Mouse (Mus musculus): Measurements from ENCODE around the gene Cdc25a. TPM values are rescaled to one million over a fixed set of nuclear protein-coding genes. Genes with fewer than 3 reads are reported as not detected.

The Cdc25a gene
- 8.6 and 12.5 TPM in 2 replicates for polyA plus RNA-seq (2014; fragmentation: Nextera tagmentation; extraction: Ambion mirVana)

- Histone ChIP-seq H3K27me3 (ENCODE audit: control insufficient read depth, insufficient read depth, low read length) (no peaks in the 10 kb centered on the region), H3K4me3 (ENCODE audit: low read depth, low read length) (peak within 1 kb of the TSS; percentile 91), H3K4me1 (ENCODE audit: control insufficient read depth, insufficient read depth, low read length) (peaks cover 11% of the 10 kb centered on the region), H3K9ac (replicated peaks; ENCODE audit: low read depth, low read length) (peak within 1 kb of the TSS; percentile 79), H3K4me2 (ENCODE audit: low read depth, low read length) (peak within 1 kb of the TSS; percentile 89), H3K27ac (ENCODE audit: low read depth, low read length) (peak within 1 kb of the TSS; percentile 57), H3K9me3 (ENCODE audit: control insufficient read depth, low read length) (no peaks in the 10 kb centered on the region), H3K36me3 (ENCODE audit: control insufficient read depth, insufficient read depth, low read length) (peaks cover 3% of the 10 kb centered on the region; the same call in 1 of the 2 replicates)
- peak; percentile 92 for ATAC-seq (ENCODE audit: low read depth)
- WGBS = 8% methylated on average over 33 of the region's 33 CpGs
These were observed at the start of gene Cdc25a for GRCm38 (mm10) chr9:109874797-109875691. Gene Cdc25a (plus strand): TSS chr9:109875579.

DNA sequence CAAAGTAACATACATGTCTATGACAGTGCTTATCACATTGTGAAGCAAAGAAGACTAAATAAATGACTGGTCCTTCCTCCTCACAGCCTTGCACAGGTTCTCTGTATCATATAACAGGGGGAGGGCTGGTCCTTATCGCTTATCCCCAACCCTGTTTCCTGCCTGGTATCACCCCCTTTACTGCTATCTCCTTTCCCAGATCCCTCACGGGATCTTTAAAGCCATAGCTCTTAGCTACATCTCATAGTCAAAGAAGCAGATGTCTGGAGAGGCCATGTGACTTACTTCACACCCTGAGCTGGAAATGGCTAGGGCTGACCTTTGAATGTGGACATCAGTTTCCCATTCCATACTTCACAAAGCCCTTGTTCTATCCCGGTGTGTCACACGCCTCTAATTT lies 49.6 kb upstream of the Cdc25a start:
- Histone ChIP-seq H3K9me3 (ENCODE audit: control insufficient read depth, low read length) (no peaks in the 10 kb centered on the region), H3K27me3 (ENCODE audit: control insufficient read depth, insufficient read depth, low read length) (no peaks in the 10 kb centered on the region), H3K9ac (replicated peaks; ENCODE audit: low read depth, low read length) (no peak overlapping the region), H3K4me3 (ENCODE audit: low read depth, low read length) (no peak overlapping the region), H3K4me1 (ENCODE audit: control insufficient read depth, insufficient read depth, low read length) (no peaks in the 10 kb centered on the region), H3K36me3 (ENCODE audit: control insufficient read depth, insufficient read depth, low read length) (no peaks in the 10 kb centered on the region), H3K27ac (ENCODE audit: low read depth, low read length) (no peak overlapping the region), H3K4me2 (ENCODE audit: low read depth, low read length) (no peak overlapping the region)
- WGBS = 73% methylated on average over 4 of the region's 4 CpGs
- no peak for ATAC-seq (ENCODE audit: low read depth)

GRCm38 (mm10) chr9:109826181-109826580 lies 49.2 kb upstream of the Cdc25a start:
- ATAC-seq (ENCODE audit: low read depth) = no peak
- Histone ChIP-seq H3K4me1 (ENCODE audit: control insufficient read depth, insufficient read depth, low read length) (no peaks in the 10 kb centered on the region), H3K4me2 (ENCODE audit: low read depth, low read length) (no peak overlapping the region), H3K27ac (ENCODE audit: low read depth, low read length) (no peak overlapping the region), H3K9ac (replicated peaks; ENCODE audit: low read depth, low read length) (no peak overlapping the region), H3K27me3 (ENCODE audit: control insufficient read depth, insufficient read depth, low read length) (no peaks in the 10 kb centered on the region), H3K36me3 (ENCODE audit: control insufficient read depth, insufficient read depth, low read length) (no peaks in the 10 kb centered on the region), H3K4me3 (ENCODE audit: low read depth, low read length) (no peak overlapping the region), H3K9me3 (ENCODE audit: control insufficient read depth, low read length) (no peaks in the 10 kb centered on the region)
- 75% methylated on average over 5 of the region's 5 CpGs for WGBS

- Histone ChIP-seq H3K27ac (ENCODE audit: low read depth, low read length) (peak within 1 kb of the TSS; percentile 76), H3K4me2 (ENCODE audit: low read depth, low read length) (peak within 1 kb of the TSS; percentile 82), H3K4me1 (ENCODE audit: control insufficient read depth, insufficient read depth, low read length) (peaks cover 3% of the 10 kb centered on the region; the same call in 1 of the 2 replicates), H3K4me3 (ENCODE audit: low read depth, low read length) (peak within 1 kb of the TSS; percentile 60), H3K9ac (replicated peaks; ENCODE audit: low read depth, low read length) (peak within 1 kb of the TSS; percentile 65), H3K9me3 (ENCODE audit: control insufficient read depth, low read length) (no peaks in the 10 kb centered on the region), H3K36me3 (ENCODE audit: control insufficient read depth, insufficient read depth, low read length) (0 out of 2 replicates have a peak, but pooled peaks cover 2% of the 10 kb centered on the region), H3K27me3 (ENCODE audit: control insufficient read depth, insufficient read depth, low read length) (no peaks in the 10 kb centered on the region)
- peak; percentile 97 for ATAC-seq (ENCODE audit: low read depth)
- WGBS = under 1% methylated on average over 32 of the region's 32 CpGs
These were observed 42.8 kb upstream of the Cdc25a start, which contains the start of gene Nme6 for GRCm38 (mm10) chr9:109832391-109833087. Gene Nme6 (plus strand): TSS chr9:109832749.

DNA sequence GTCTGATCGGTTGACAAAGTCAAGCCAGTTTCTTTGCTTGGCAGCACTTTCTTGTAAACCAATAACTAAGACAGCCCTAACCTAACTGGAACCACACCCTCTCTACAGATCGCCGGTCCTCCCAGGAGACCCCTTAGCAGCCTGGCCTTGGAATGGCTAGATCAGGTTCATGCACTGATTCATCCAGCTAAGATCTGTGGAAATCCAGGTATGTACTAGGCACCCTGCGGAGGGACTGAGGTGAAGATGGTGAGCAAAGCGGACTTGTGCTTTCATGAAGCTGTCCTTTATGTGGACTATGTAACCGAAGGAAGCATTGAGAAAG lies 42.3 kb upstream of the Cdc25a start:
- H3K4me3 ChIP-seq (ENCODE audit: low read depth, low read length) = peak overlapping the region; percentile 60
- H3K4me2 ChIP-seq (ENCODE audit: low read depth, low read length) = peak overlapping the region; percentile 82
- peak overlapping the region; percentile 65 for H3K9ac ChIP-seq (replicated peaks; ENCODE audit: low read depth, low read length)
- peak; percentile 71 for ATAC-seq (ENCODE audit: low read depth)
- peaks cover 3% of the 10 kb centered on the region; the same call in 1 of the 2 replicates for H3K4me1 ChIP-seq (ENCODE audit: control insufficient read depth, insufficient read depth, low read length)
- no peak overlapping the region for H3K27ac ChIP-seq (ENCODE audit: low read depth, low read length)
- 8% methylated on average over 6 of the region's 6 CpGs for WGBS
- no peaks in the 10 kb centered on the region for H3K9me3 ChIP-seq (ENCODE audit: control insufficient read depth, low read length)
- H3K27me3 ChIP-seq (ENCODE audit: control insufficient read depth, insufficient read depth, low read length) = no peaks in the 10 kb centered on the region
- 0 out of 2 replicates have a peak, but pooled peaks cover 2% of the 10 kb centered on the region for H3K36me3 ChIP-seq (ENCODE audit: control insufficient read depth, insufficient read depth, low read length)

DNA sequence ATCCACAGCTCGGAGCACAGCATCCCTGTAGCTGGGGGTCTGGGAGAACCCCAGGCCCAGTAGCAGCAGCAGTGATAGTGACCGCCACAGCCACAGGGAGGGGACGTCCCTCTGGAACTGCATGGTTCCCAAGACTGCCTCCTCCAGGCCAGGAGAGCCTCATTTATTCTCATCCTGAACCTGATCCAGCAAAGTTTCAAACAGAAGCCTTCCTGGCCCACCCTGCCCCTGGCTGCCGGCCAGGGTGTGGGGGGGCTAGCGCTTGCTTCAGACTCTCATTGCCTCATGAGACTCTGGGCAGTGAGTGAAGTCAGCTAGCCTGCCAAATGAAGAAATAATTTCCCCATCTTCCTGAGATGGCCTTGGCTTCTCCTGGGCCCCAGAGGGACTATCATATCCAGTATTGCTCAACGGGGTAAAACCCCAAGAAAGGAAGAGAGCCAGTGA lies 26.0 kb upstream of the Cdc25a start, which contains the start of gene Camp:
TSS of gene Camp (minus strand) at position 306 of the 447 bp plus-strand sequence.
- no peaks in the 10 kb centered on the region for H3K9me3 ChIP-seq (ENCODE audit: control insufficient read depth, low read length)
- H3K27ac ChIP-seq (ENCODE audit: low read depth, low read length) = no peak within 1 kb of the TSS
- WGBS = 72% methylated on average over 6 of the region's 6 CpGs
- no peak within 1 kb of the TSS for H3K9ac ChIP-seq (replicated peaks; ENCODE audit: low read depth, low read length)
- H3K27me3 ChIP-seq (ENCODE audit: control insufficient read depth, insufficient read depth, low read length) = no peaks in the 10 kb centered on the region
- no peak within 1 kb of the TSS for H3K4me2 ChIP-seq (ENCODE audit: low read depth, low read length)
- H3K4me3 ChIP-seq (ENCODE audit: low read depth, low read length) = no peak within 1 kb of the TSS
- H3K36me3 ChIP-seq (ENCODE audit: control insufficient read depth, insufficient read depth, low read length) = 0 out of 2 replicates have a peak, but pooled peaks cover 4% of the 10 kb centered on the region
- ATAC-seq (ENCODE audit: low read depth) = no peak; the same call in 1 of the 2 replicates
- H3K4me1 ChIP-seq (ENCODE audit: control insufficient read depth, insufficient read depth, low read length) = no peaks in the 10 kb centered on the region

DNA sequence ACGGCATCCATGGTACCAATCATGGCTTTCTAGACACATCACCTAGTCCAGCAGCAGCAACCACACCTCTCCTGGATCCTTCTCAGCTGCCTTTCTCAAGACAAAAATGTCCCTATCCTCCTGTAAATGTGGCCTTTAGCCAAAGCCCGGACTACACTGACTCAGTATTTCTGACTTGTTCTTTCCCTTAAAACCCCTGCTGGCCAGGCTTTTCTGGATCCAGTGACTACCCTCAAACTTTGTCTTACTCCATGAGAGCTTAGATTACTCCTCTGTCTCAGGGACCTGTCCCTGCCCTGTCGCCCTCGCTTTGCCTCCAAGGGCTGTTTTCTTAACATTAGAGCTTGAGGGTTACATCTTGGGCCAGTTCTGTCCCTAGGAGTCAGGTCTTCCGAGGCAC lies 25.3 kb upstream of the Cdc25a start:
- H3K9me3 ChIP-seq (ENCODE audit: control insufficient read depth, low read length) = no peaks in the 10 kb centered on the region
- H3K27me3 ChIP-seq (ENCODE audit: control insufficient read depth, insufficient read depth, low read length) = no peaks in the 10 kb centered on the region
- no peak for ATAC-seq (ENCODE audit: low read depth)
- H3K4me3 ChIP-seq (ENCODE audit: low read depth, low read length) = no peak overlapping the region
- H3K4me1 ChIP-seq (ENCODE audit: control insufficient read depth, insufficient read depth, low read length) = no peaks in the 10 kb centered on the region
- 90% methylated on average over 5 of the region's 5 CpGs for WGBS
- no peak overlapping the region for H3K9ac ChIP-seq (replicated peaks; ENCODE audit: low read depth, low read length)
- H3K27ac ChIP-seq (ENCODE audit: low read depth, low read length) = no peak overlapping the region
- no peak overlapping the region for H3K4me2 ChIP-seq (ENCODE audit: low read depth, low read length)
- H3K36me3 ChIP-seq (ENCODE audit: control insufficient read depth, insufficient read depth, low read length) = 0 out of 2 replicates have a peak, but pooled peaks cover 4% of the 10 kb centered on the region

GRCm38 (mm10) chr9:109854341-109854740 lies 21.0 kb upstream of the Cdc25a start:
- Histone ChIP-seq H3K9ac (replicated peaks; ENCODE audit: low read depth, low read length) (no peak overlapping the region), H3K9me3 (ENCODE audit: control insufficient read depth, low read length) (no peaks in the 10 kb centered on the region), H3K27me3 (ENCODE audit: control insufficient read depth, insufficient read depth, low read length) (no peaks in the 10 kb centered on the region), H3K4me1 (ENCODE audit: control insufficient read depth, insufficient read depth, low read length) (no peaks in the 10 kb centered on the region), H3K4me2 (ENCODE audit: low read depth, low read length) (no peak overlapping the region), H3K4me3 (ENCODE audit: low read depth, low read length) (no peak overlapping the region), H3K36me3 (ENCODE audit: control insufficient read depth, insufficient read depth, low read length) (no peaks in the 10 kb centered on the region), H3K27ac (ENCODE audit: low read depth, low read length) (no peak overlapping the region)
- ATAC-seq (ENCODE audit: low read depth) = no peak
- WGBS = 86% methylated on average over 2 of the region's 2 CpGs
